Comparison of ENCODE assay signal across 21 mouse cellular contexts in genomic region chr7:44538756-44539624, GRCm38 (mm10). TPM values are rescaled to one million over a fixed set of nuclear protein-coding genes. Genes with fewer than 3 reads are reported as not detected.
"Had no signal": no experiment of that assay in that cellular context is flagged by ENCODE, and none has a peak within 500 bp of the region (broad histone marks: within the 10 kb centered on the region; RNA-seq: fewer than 3 reads in every experiment).

No protein-coding gene starts in this region.

- H3K4me2 ChIP-seq: intestine, embryonic 15.5 days; limb, embryonic 12.5 days; limb, embryonic 15.5 days; liver, embryonic 12.5 days; liver, embryonic 15.5 days; lung, embryonic 14.5 days; midbrain, embryonic 12.5 days had no signal

- H3K27ac ChIP-seq: intestine, embryonic 15.5 days; kidney, postnatal 0 days; layer of hippocampus, adult 2 months; limb, embryonic 12.5 days; limb, embryonic 15.5 days; liver, embryonic 12.5 days; liver, embryonic 15.5 days; midbrain, embryonic 12.5 days had no signal

- H3K4me3 ChIP-seq: intestine, embryonic 15.5 days; layer of hippocampus, adult 2 months; limb, embryonic 12.5 days; limb, embryonic 15.5 days; liver, embryonic 12.5 days; liver, embryonic 15.5 days; midbrain, embryonic 12.5 days had no signal

- DNase-seq: kidney, adult 2 months; kidney, postnatal 25 days; layer of hippocampus, adult 9-11 months; lung, embryonic 14.5 days; lung, postnatal 36 days; thymus, postnatal 25 days had no signal

- H3K27me3 ChIP-seq: intestine, embryonic 15.5 days; limb, embryonic 12.5 days; limb, embryonic 15.5 days; liver, embryonic 12.5 days; liver, embryonic 15.5 days; midbrain, embryonic 12.5 days had no signal

- ATAC-seq: intestine, embryonic 15.5 days; liver, embryonic 12.5 days; lung, postnatal 0 days; midbrain, embryonic 16.5 days had no signal

- H3K9ac ChIP-seq: intestine, embryonic 15.5 days; limb, embryonic 15.5 days; liver, embryonic 12.5 days; liver, embryonic 15.5 days; lung, embryonic 14.5 days; midbrain, embryonic 12.5 days had no signal

- H3K4me1 ChIP-seq: intestine, embryonic 15.5 days; limb, embryonic 12.5 days; liver, embryonic 12.5 days; liver, embryonic 15.5 days; midbrain, embryonic 12.5 days had no signal

- H3K9me3 ChIP-seq: intestine, embryonic 15.5 days; limb, embryonic 12.5 days; limb, embryonic 15.5 days; liver, embryonic 12.5 days; liver, embryonic 15.5 days; midbrain, embryonic 12.5 days had no signal

RNA-seq across cellular contexts. Expression of gene Spib, which starts 7.1 kb away (rescaled TPM):
- polyA plus RNA-seq: kidney, embryonic 14.5 days; liver, embryonic 12.5 days; midbrain, embryonic 12.5 days; midbrain, embryonic 16.5 days; neural tube, embryonic 11.5 days; neural tube, embryonic 14.5 days had no signal

RNA-seq across cellular contexts. Expression of gene Mybpc2, which starts 14.5 kb away (rescaled TPM):
- total RNA-seq: layer of hippocampus, adult 2 months; layer of hippocampus, postnatal 25 days; left cerebral cortex, postnatal 25 days had no signal
- polyA plus RNA-seq: liver, embryonic 12.5 days; neural tube, embryonic 11.5 days had no signal

RNA-seq across cellular contexts. Expression of gene Napsa, which starts 33.2 kb away (rescaled TPM):
- total RNA-seq: layer of hippocampus, adult 2 months; layer of hippocampus, postnatal 25 days had no signal
